Mouse (Mus musculus) cerebellum, adult 9-11 months (tissue): ENCODE results near the gene Rarb.

Source experiments
- DNase-seq: peaks from one replicate; pipeline ENCODE4 v3.0.0; 2022

Rarb gene

GRCm38 (mm10) chr14:16525137-16525924 lies 293.6 kb downstream of the Rarb start:
- no peak for DNase-seq

GRCm38 (mm10) chr14:16522852-16523251 lies 296.1 kb downstream of the Rarb start:
- DNase-seq, result peak; percentile 13

GRCm38 (mm10) chr14:16519588-16520167 lies 299.3 kb downstream of the Rarb start:
- DNase-seq, result no peak

GRCm38 (mm10) chr14:16517958-16518357 lies 301.0 kb downstream of the Rarb start:
- DNase-seq, result no peak

GRCm38 (mm10) chr14:16515731-16516130 lies 303.2 kb downstream of the Rarb start:
- no peak for DNase-seq

GRCm38 (mm10) chr14:16510574-16510973 lies 308.4 kb downstream of the Rarb start:
- DNase-seq, result no peak

GRCm38 (mm10) chr14:16509825-16510224 lies 309.1 kb downstream of the Rarb start:
- DNase-seq, result no peak

- no peak for DNase-seq
Measured at GRCm38 (mm10) chr14:16508760-16509159, 310.2 kb downstream of the Rarb start.

- no peak for DNase-seq
Measured at GRCm38 (mm10) chr14:16497226-16497661, 321.7 kb downstream of the Rarb start.

- peak; percentile 39 for DNase-seq
Measured at GRCm38 (mm10) chr14:16483656-16484380, 335.1 kb downstream of the Rarb start.

GRCm38 (mm10) chr14:16480621-16481020 lies 338.3 kb downstream of the Rarb start:
- DNase-seq, result no peak

GRCm38 (mm10) chr14:16479521-16479920 lies 339.4 kb downstream of the Rarb start:
- DNase-seq, result no peak

- no peak for DNase-seq
Measured at GRCm38 (mm10) chr14:16478606-16479323, 340.2 kb downstream of the Rarb start.

GRCm38 (mm10) chr14:16448269-16448987 lies 370.5 kb downstream of the Rarb start:
- no peak for DNase-seq

GRCm38 (mm10) chr14:16447587-16447986 lies 371.4 kb downstream of the Rarb start:
- no peak for DNase-seq

GRCm38 (mm10) chr14:16444859-16445258 lies 374.1 kb downstream of the Rarb start:
- DNase-seq, result no peak

GRCm38 (mm10) chr14:16439385-16440126 lies 379.4 kb downstream of the Rarb start:
- no peak for DNase-seq

GRCm38 (mm10) chr14:16437386-16437785 lies 381.6 kb downstream of the Rarb start:
- no peak for DNase-seq

- peak; percentile 57 for DNase-seq
Measured at GRCm38 (mm10) chr14:16434396-16435171, 384.4 kb downstream of the Rarb start.

- DNase-seq, result no peak
Measured at GRCm38 (mm10) chr14:16433206-16433605, 385.8 kb downstream of the Rarb start.

GRCm38 (mm10) chr14:16432550-16432949 lies 386.4 kb downstream of the Rarb start:
- no peak for DNase-seq
